In genomic region chr2:116232793-116233192, GRCm38 (mm10) we compare ENCODE assay signal across 30 mouse cellular contexts.
"Had no signal": no experiment of that assay in that cellular context is flagged by ENCODE, and none has a peak within 500 bp of the region (broad histone marks: within the 10 kb centered on the region; RNA-seq: fewer than 3 reads in every experiment).

No protein-coding gene starts in this region.

- H3K36me3 ChIP-seq: embryonic facial prominence, embryonic 10.5 days; embryonic facial prominence, embryonic 12.5 days; embryonic facial prominence, embryonic 13.5 days; embryonic facial prominence, embryonic 15.5 days; forebrain, embryonic 10.5 days; forebrain, embryonic 12.5 days; forebrain, embryonic 15.5 days; heart, embryonic 10.5 days had no signal

- ATAC-seq: forebrain, embryonic 13.5 days; forebrain, embryonic 14.5 days; forebrain, embryonic 15.5 days; forebrain, embryonic 16.5 days; forebrain, postnatal 0 days had no signal

- H3K9ac ChIP-seq: embryonic facial prominence, embryonic 12.5 days; embryonic facial prominence, embryonic 13.5 days; embryonic facial prominence, embryonic 15.5 days; forebrain, embryonic 12.5 days; forebrain, embryonic 13.5 days; forebrain, embryonic 15.5 days; forebrain, postnatal 0 days had no signal

- H3K9me3 ChIP-seq: embryonic facial prominence, embryonic 10.5 days; embryonic facial prominence, embryonic 12.5 days; embryonic facial prominence, embryonic 13.5 days; embryonic facial prominence, embryonic 15.5 days; forebrain, embryonic 10.5 days; forebrain, embryonic 12.5 days; forebrain, embryonic 13.5 days; forebrain, embryonic 15.5 days; heart, embryonic 10.5 days had no signal

- H3K4me2 ChIP-seq: embryonic facial prominence, embryonic 12.5 days; embryonic facial prominence, embryonic 13.5 days; embryonic facial prominence, embryonic 15.5 days; forebrain, embryonic 12.5 days; forebrain, embryonic 13.5 days; forebrain, embryonic 15.5 days had no signal

- H3K27ac ChIP-seq: embryonic facial prominence, embryonic 10.5 days; embryonic facial prominence, embryonic 12.5 days; embryonic facial prominence, embryonic 13.5 days; embryonic facial prominence, embryonic 15.5 days; forebrain, embryonic 10.5 days; forebrain, embryonic 12.5 days; forebrain, embryonic 13.5 days; forebrain, embryonic 15.5 days; gastrocnemius, adult 2 months; heart, adult 2 months; heart, embryonic 10.5 days had no signal

- H3K27me3 ChIP-seq: embryonic facial prominence, embryonic 12.5 days; embryonic facial prominence, embryonic 13.5 days; embryonic facial prominence, embryonic 15.5 days; forebrain, embryonic 12.5 days; forebrain, embryonic 13.5 days; forebrain, embryonic 15.5 days had no signal

- H3K4me1 ChIP-seq: embryonic facial prominence, embryonic 10.5 days; embryonic facial prominence, embryonic 12.5 days; embryonic facial prominence, embryonic 13.5 days; embryonic facial prominence, embryonic 15.5 days; forebrain, embryonic 10.5 days; forebrain, embryonic 12.5 days; forebrain, embryonic 13.5 days; forebrain, embryonic 15.5 days; heart, embryonic 10.5 days had no signal

- DNase-seq: cerebellum, adult 2 months; cerebellum, adult 8-10 months; cerebellum, adult 9-10 months; cerebellum, adult 9-11 months; cerebellum, postnatal 10 days; cerebellum, postnatal 14 days; cerebellum, postnatal 25 days; cerebellum, postnatal 36 days; embryo, embryonic 11 days; forebrain, postnatal 0 days; gastrocnemius, adult 2 months; gastrocnemius, postnatal 10 days; gastrocnemius, postnatal 14 days; gastrocnemius, postnatal 25 days; gastrocnemius, postnatal 36 days; heart, adult 11 months; heart, adult 18-20 months; heart, adult 2 months had no signal

- H3K4me3 ChIP-seq: embryonic facial prominence, embryonic 10.5 days; embryonic facial prominence, embryonic 12.5 days; embryonic facial prominence, embryonic 13.5 days; embryonic facial prominence, embryonic 15.5 days; erythroblast, embryonic 14.5 days; forebrain, embryonic 10.5 days; forebrain, embryonic 12.5 days; forebrain, embryonic 13.5 days; forebrain, embryonic 15.5 days; gastrocnemius, adult 2 months; heart, adult 2 months; heart, embryonic 10.5 days had no signal
